Mouse (Mus musculus) testis, adult 2 months (tissue): ENCODE measurements around the gene Stoml1. TPM values are rescaled to one million over a fixed set of nuclear protein-coding genes. Genes with fewer than 3 reads are reported as not detected.

Experiments used
- H3K27ac ChIP-seq: fragments of 200-500 bp; 2 replicates; pipeline ENCODE4 v1.5.1; 2012; ENCODE audit warnings: low read depth, low read length; ENCODE audit not compliant: control insufficient read depth, insufficient read depth
- H3K27me3 ChIP-seq: fragments of 200-500 bp; 2 replicates; pipeline ENCODE4 v1.6.1; 2012; ENCODE audit warnings: mild to moderate bottlenecking, low read length, moderate library complexity; ENCODE audit not compliant: control insufficient read depth, insufficient read depth
- H3K36me3 ChIP-seq: fragments of 200-500 bp; 2 replicates; pipeline ENCODE4 v1.6.1; 2012; ENCODE audit warnings: mild to moderate bottlenecking, low read length; ENCODE audit not compliant: control insufficient read depth, insufficient read depth
- H3K4me1 ChIP-seq: fragments of 200-500 bp; 2 replicates; pipeline ENCODE4 v1.6.1; 2012; ENCODE audit warnings: low read length; ENCODE audit not compliant: control insufficient read depth, insufficient read depth
- H3K4me3 ChIP-seq: fragments of 200-500 bp; 2 replicates; pipeline ENCODE4 v1.5.1; 2012; ENCODE audit warnings: low read depth, mild to moderate bottlenecking, low read length, moderate library complexity, mixed read lengths; ENCODE audit not compliant: control insufficient read depth
- CTCF ChIP-seq: fragments of 200-500 bp; IDR thresholded peaks from 2 replicates; pipeline ENCODE4 v1.5.1; 2012; ENCODE audit warnings: low read depth, mild to moderate bottlenecking, inconsistent platforms, low read length, moderate library complexity; ENCODE audit not compliant: control insufficient read depth, insufficient read depth, insufficient replicate concordance
- POLR2A ChIP-seq: fragments of 200-500 bp; IDR thresholded peaks from 2 replicates; pipeline ENCODE4 v1.6.1; 2012; ENCODE audit warnings: low read depth, mild to moderate bottlenecking, inconsistent platforms, low read length, moderate library complexity; ENCODE audit not compliant: control insufficient read depth
- polyA plus RNA-seq: library from polyadenylated mRNA; depleted of rRNA; stranded (reverse); fragments of >200 nt; gene quantifications from 2 replicates; pipeline ENCODE4 v1.2.3, GENCODE M21; 2012; rRNA removed

Stoml1 gene
- polyA plus RNA-seq, 1 experiment = 11.5 TPM

DNA sequence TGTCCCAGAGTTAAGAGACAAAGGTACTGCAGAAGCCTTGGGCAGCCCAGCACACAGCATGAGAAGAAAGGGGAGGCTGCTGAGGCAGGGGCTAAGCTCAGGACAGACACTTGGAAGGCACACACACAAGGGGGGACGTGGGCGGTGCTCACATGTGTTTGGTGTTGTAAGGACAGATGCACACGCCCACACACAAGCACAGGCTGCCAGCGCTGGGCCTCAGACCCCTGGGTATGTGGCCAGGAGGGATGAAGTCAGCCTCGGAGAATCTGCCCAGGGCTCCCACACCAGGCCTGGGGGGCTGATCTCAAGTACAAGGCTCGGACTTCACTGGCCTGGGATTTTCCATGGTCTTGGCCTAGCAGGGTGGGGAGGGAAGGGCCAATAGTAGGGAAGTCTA, 55.4 kb downstream of the Stoml1 start:
- Histone ChIP-seq H3K4me1 (peaks cover 13% of the 10 kb centered on the region), H3K36me3 (no peaks in the 10 kb centered on the region), H3K27me3 (no peaks in the 10 kb centered on the region), H3K27ac (no peak overlapping the region), H3K4me3 (no peak overlapping the region)
- no peak for TF ChIP-seq POLR2A
- TF ChIP-seq CTCF = no peak

DNA sequence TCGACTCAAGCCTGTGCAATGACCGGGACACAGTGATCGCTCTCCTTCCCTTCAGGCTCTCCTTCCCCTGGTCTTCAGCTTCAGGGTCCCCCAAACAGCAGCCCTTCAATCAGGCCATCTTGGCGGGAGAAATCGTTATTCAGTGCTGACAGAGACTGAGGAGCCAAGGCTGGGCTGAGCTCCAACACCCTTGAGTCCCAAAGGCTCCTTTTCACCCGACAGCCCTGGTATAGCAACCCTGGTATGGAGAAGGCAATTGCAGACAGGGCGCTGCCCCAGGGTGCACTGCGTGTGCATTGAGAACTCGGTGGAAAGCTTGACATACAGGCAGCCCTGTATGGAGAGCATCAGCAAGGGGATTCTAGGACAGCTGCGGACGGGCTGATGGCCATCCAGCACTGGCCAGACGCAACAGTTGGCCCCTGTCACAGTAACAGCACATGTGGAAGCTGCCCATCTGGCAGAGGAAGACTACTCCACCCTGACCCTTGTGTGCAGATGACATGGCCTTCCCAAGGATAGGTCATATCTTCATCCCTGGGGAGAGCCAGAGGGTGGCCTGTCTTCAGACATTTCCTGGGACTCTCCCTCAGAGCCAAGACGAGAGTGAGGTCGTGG, 57.2 kb downstream of the Stoml1 start:
- no peak overlapping the region for H3K27ac ChIP-seq
- H3K4me1 ChIP-seq = peaks cover 17% of the 10 kb centered on the region
- no peaks in the 10 kb centered on the region for H3K36me3 ChIP-seq
- TF ChIP-seq CTCF = no peak
- no peak overlapping the region for H3K4me3 ChIP-seq
- H3K27me3 ChIP-seq = no peaks in the 10 kb centered on the region

- peak; percentile 34; the same call in 1 of the 2 replicates for TF ChIP-seq CTCF
- TF ChIP-seq POLR2A = no peak
- no peaks in the 10 kb centered on the region for H3K27me3 ChIP-seq
Measured at GRCm38 (mm10) chr9:58311191-58311910, 58.4 kb downstream of the Stoml1 start.

More at GRCm38 (mm10) chr9:58311191-58311910, 58.4 kb downstream of the Stoml1 start:
- peaks cover 17% of the 10 kb centered on the region for H3K4me1 ChIP-seq
- no peaks in the 10 kb centered on the region for H3K36me3 ChIP-seq
- H3K4me3 ChIP-seq = peak overlapping the region; percentile 82
- H3K27ac ChIP-seq = no peak overlapping the region; the same call in 1 of the 2 replicates

Other genes with a start within 250 kb of the Stoml1 start
- gene Cyp11a1, start 246.8 kb upstream of the Stoml1 start, polyA plus RNA-seq = 90.1 and 93.4 TPM in 2 replicates
- gene Stra6, start 189.4 kb upstream of the Stoml1 start, polyA plus RNA-seq = 3.9 and 6.4 TPM in 2 replicates
- 97.2 and 107 TPM in 2 replicates for gene Ccdc33, start 134.3 kb upstream of the Stoml1 start, polyA plus RNA-seq
- gene Islr, start 48.9 kb upstream of the Stoml1 start, polyA plus RNA-seq = 5.6 and 8.4 TPM in 2 replicates
- 5.1 and 5.2 TPM in 2 replicates for gene Islr2, start 48.8 kb upstream of the Stoml1 start, polyA plus RNA-seq
- 1.8 and 2.9 TPM in 2 replicates for gene Pml, start 3.4 kb upstream of the Stoml1 start, polyA plus RNA-seq
- gene Loxl1, start 60.0 kb downstream of the Stoml1 start, polyA plus RNA-seq = 18.5 and 21.0 TPM in 2 replicates
- 228 and 233 TPM in 2 replicates for gene Tbc1d21, start 117.3 kb downstream of the Stoml1 start, polyA plus RNA-seq
- gene Insyn1, start 235.4 kb downstream of the Stoml1 start, polyA plus RNA-seq = 1.4 and 1.9 TPM in 2 replicates